Mouse (Mus musculus) testis, postnatal 10 days (tissue): ENCODE results near the gene Micall1.

Experiments used
- DNase-seq: peaks from one replicate; pipeline ENCODE4 v3.0.0; 2021; ENCODE audit warnings: low spot score

The Micall1 gene

DNA sequence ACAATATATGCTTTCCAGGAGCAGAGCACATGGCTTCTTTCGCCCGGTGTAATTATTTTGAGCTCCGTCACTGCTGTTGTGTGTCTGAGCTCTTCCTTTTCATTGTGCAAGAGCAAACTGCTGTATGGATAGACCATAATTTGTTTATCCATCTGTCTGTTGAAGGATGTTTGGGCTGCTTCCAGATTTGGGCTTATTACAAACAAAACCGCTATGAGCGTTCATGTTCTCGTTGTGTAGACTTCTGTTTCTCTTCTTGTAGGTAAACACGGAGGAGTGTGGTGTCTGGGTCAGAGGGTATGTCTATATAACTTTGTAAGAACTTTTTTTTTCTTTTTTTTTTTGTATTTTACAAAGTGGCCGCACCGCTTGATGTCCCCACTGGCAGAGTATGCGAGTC, 76.5 kb downstream of the Micall1 start:
- no peak for DNase-seq
